Mouse (Mus musculus) neural tube, embryonic 11.5 days (tissue): Measurements from ENCODE around the gene Extl2. TPM values are rescaled to one million over a fixed set of nuclear protein-coding genes. Genes with fewer than 3 reads are reported as not detected.

Source experiments
- ATAC-seq: fragments of 200-750 bp; cut with Nextera tagmentation; 2 replicates; pipeline ENCODE4 v1.8.0; 2017; ENCODE audit warnings: moderate number of reproducible peaks, mild to moderate bottlenecking, moderate TSS enrichment, moderate library complexity; ENCODE audit not compliant: insufficient read depth, low FRiP score, low TSS enrichment
- DNase-seq: peaks from one replicate; pipeline ENCODE4 v3.0.0-alpha.2; 2015; ENCODE audit warnings: low spot score
- H3K27ac ChIP-seq: fragments of 300-500 bp; sonication (generic); 2 replicates; pipeline ENCODE4 v1.5.1; 2014; ENCODE audit warnings: low read depth, mild to moderate bottlenecking, low read length
- H3K27me3 ChIP-seq: fragments of 300-500 bp; sonication (generic); 2 replicates; pipeline ENCODE4 v1.6.1; 2014; ENCODE audit warnings: mild to moderate bottlenecking, low read length, mixed read lengths; ENCODE audit not compliant: control insufficient read depth, insufficient read depth
- H3K36me3 ChIP-seq: fragments of 300-500 bp; sonication (generic); 2 replicates; pipeline ENCODE4 v1.6.1; 2014; ENCODE audit warnings: mild to moderate bottlenecking, low read length, moderate library complexity, mixed read lengths; ENCODE audit not compliant: control insufficient read depth, insufficient read depth
- H3K4me1 ChIP-seq: fragments of 300-500 bp; sonication (generic); 2 replicates; pipeline ENCODE4 v1.6.1; 2014; ENCODE audit warnings: low read length, mixed read lengths; ENCODE audit not compliant: control insufficient read depth, insufficient read depth
- H3K4me2 ChIP-seq: fragments of 300-500 bp; sonication (generic); 2 replicates; pipeline ENCODE4 v1.6.1; 2014; ENCODE audit warnings: low read depth, mild to moderate bottlenecking, moderate library complexity
- H3K4me3 ChIP-seq: fragments of 300-500 bp; sonication (generic); 2 replicates; pipeline ENCODE4 v1.5.1; 2014; ENCODE audit warnings: low read depth, low read length
- H3K9ac ChIP-seq: fragments of 300-500 bp; sonication (generic); 2 replicates; pipeline ENCODE4 v1.6.1; 2014; ENCODE audit warnings: mild to moderate bottlenecking, low read length
- H3K9me3 ChIP-seq: fragments of 300-500 bp; sonication (generic); 2 replicates; pipeline ENCODE4 v1.6.1; 2016; ENCODE audit warnings: low read length; ENCODE audit not compliant: control insufficient read depth
- WGBS: fragments of 180-500 bp; shearing (Covaris S2); extraction: QIAGEN DNeasy Blood & Tissue Kit; methylation state at CpG from one replicate; pipeline ENCODE4 v1.1.7; 2014; 5-methylcytosine and 5-hydroxymethylcytosine counted together
- polyA plus RNA-seq: library from polyadenylated mRNA; unstranded; fragments of >200 nt; fragmentation: Nextera tagmentation; extraction: Ambion mirVana; gene quantifications from 2 replicates; pipeline ENCODE4 v1.2.1, GENCODE M21; 2014

Extl2 gene
- polyA plus RNA-seq, 1 experiment from 2014 or later = 28.9 TPM

DNA sequence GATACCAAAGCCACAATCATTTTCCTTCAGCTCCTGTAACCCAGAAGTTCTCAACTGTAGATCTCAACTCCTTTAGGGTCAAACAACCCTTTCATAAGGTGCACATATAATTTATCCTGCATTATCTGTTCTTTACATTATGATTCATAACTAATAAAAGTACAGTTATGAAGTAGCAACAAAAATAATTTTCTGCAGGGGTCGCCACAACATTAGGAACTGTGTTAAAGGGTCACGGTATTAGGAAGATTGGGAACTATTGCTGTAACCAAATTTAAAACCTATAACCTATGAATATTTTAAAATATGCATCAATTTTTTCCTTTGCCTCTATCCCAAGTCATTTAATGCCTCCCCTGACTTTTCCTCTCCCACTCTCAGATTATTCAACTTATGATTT, 38.7 kb downstream of the Extl2 start:
- DNase-seq (no peak), ATAC-seq (no peak)
- H3K9me3 ChIP-seq = no peaks in the 10 kb centered on the region
- no peaks in the 10 kb centered on the region for H3K4me1 ChIP-seq
- H3K36me3 ChIP-seq = no peaks in the 10 kb centered on the region
- 91% methylated on average over 2 of the region's 2 CpGs for WGBS
- H3K4me2 ChIP-seq = no peak overlapping the region
- H3K9ac ChIP-seq = no peak overlapping the region
- H3K27ac ChIP-seq = no peak overlapping the region
- no peak overlapping the region for H3K4me3 ChIP-seq
- H3K27me3 ChIP-seq = no peaks in the 10 kb centered on the region

GRCm38 (mm10) chr3:116047034-116047433, 39.8 kb downstream of the Extl2 start:
- ATAC-seq (no peak), DNase-seq (no peak)
- H3K27ac ChIP-seq = no peak overlapping the region
- no peak overlapping the region for H3K9ac ChIP-seq
- 70% methylated on average over 5 of the region's 5 CpGs for WGBS
- no peaks in the 10 kb centered on the region for H3K27me3 ChIP-seq
- H3K36me3 ChIP-seq = no peaks in the 10 kb centered on the region
- H3K9me3 ChIP-seq = no peaks in the 10 kb centered on the region
- H3K4me1 ChIP-seq = no peaks in the 10 kb centered on the region
- H3K4me3 ChIP-seq = no peak overlapping the region
- H3K4me2 ChIP-seq = no peak overlapping the region

DNA sequence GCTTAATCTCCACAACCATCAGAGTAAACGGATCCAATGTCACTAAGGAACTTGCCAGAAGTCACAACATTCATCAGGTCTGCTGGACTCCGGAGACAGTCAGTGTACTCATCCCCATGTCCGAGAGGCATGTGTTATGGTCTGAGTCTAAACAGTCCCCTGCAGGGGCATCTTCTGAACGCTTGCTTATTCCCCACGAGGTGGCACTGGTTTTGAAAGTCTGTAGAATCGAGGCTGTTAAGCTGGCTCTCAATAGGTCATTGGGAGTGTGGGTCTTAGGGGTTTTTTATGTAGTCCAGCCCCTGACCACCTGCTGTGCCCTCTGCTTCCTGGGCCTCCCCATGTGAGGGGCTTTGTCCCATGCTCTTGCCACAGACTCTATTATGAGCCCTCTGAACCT, 49.8 kb downstream of the Extl2 start:
- 63% methylated on average over 6 of the region's 6 CpGs for WGBS

GRCm38 (mm10) chr3:116060320-116060719, 53.1 kb downstream of the Extl2 start:
- no peak overlapping the region for H3K4me2 ChIP-seq
- no peak overlapping the region for H3K9ac ChIP-seq
- no peak overlapping the region for H3K4me3 ChIP-seq
- H3K27ac ChIP-seq = no peak overlapping the region
- no peaks in the 10 kb centered on the region for H3K27me3 ChIP-seq
- no peaks in the 10 kb centered on the region for H3K9me3 ChIP-seq
- DNase-seq = no peak
- H3K4me1 ChIP-seq = no peaks in the 10 kb centered on the region
- H3K36me3 ChIP-seq = no peaks in the 10 kb centered on the region
- 65% methylated on average over 5 of the region's 5 CpGs for WGBS
- no peak for ATAC-seq

More for the DNA sequence above, 49.8 kb downstream of the Extl2 start:
- Histone ChIP-seq H3K4me3 (no peak overlapping the region), H3K36me3 (no peaks in the 10 kb centered on the region), H3K4me2 (no peak overlapping the region), H3K9me3 (no peaks in the 10 kb centered on the region), H3K27me3 (no peaks in the 10 kb centered on the region), H3K27ac (no peak overlapping the region), H3K4me1 (no peaks in the 10 kb centered on the region), H3K9ac (no peak overlapping the region)
- DNase-seq (no peak), ATAC-seq (no peak)

DNA sequence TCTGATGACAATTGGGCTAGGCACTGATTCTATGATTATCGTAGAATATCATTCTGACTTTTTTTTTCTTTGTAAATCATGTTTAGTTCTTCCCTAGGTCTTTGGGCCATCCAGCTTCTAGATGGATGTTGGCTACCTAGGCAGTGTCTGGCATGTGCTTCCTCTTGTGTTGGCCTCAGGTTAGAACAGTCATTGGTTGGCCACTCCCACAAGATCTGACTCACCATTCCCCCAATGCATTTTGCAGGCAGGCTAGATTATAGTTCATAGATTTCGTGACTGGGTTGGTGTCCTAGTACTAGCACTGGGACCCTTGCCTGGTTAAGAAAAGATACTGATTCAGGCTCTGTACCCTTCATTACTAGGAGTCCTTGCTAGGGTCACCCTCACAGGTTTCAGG, 54.9 kb downstream of the Extl2 start:
- no peak for ATAC-seq
- Histone ChIP-seq H3K27me3 (no peaks in the 10 kb centered on the region), H3K4me1 (no peaks in the 10 kb centered on the region), H3K9me3 (no peaks in the 10 kb centered on the region), H3K4me2 (no peak overlapping the region), H3K27ac (no peak overlapping the region), H3K4me3 (no peak overlapping the region), H3K36me3 (no peaks in the 10 kb centered on the region), H3K9ac (no peak overlapping the region)
- DNase-seq = no peak
- 98% methylated on average over 2 of the region's 2 CpGs for WGBS

DNA sequence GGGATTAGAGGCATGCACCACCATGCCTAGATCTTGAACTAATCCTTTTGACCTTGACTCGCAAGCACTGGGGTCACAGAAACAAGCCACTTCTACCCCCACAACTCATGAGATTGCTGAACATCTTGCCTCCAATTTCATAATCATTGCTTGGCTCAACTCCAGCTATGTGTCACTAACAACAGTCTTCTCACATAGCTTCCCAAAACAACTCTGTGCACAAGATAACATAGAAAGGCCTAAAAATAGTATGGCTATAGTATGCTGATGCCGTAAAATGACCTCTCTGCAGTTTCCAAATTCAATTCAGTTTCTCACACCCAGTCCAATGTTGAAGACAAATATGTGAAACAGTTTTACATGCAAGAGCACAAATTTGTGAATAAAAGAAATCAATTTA, 65.3 kb downstream of the Extl2 start:
- Histone ChIP-seq H3K36me3 (no peaks in the 10 kb centered on the region), H3K4me1 (no peaks in the 10 kb centered on the region), H3K4me2 (no peak overlapping the region), H3K4me3 (no peak overlapping the region), H3K9me3 (no peaks in the 10 kb centered on the region), H3K27ac (no peak overlapping the region), H3K27me3 (no peaks in the 10 kb centered on the region), H3K9ac (no peak overlapping the region)
- DNase-seq (no peak), ATAC-seq (no peak)
- WGBS = 89% methylated on average over 2 of the region's 2 CpGs

DNA sequence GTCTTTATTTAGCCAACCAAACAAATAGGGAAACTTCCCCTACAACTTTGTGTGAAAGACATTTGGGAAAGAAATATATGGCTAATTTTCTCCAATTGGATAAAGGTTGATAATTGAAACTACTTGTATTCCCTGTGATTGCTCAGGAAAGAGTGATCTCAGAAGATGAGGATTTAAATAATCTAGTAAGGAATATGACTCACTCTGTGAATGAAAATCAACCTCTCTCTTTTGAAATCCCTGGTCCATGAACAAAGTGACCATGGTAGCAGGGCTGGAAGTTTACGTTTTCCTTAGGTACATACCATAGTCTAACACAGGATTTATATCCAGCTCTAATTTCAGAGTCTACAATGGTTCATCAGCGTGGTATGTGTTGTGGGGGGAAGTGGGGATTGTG, 69.5 kb downstream of the Extl2 start:
- WGBS = 86% methylated on average over 2 of the region's 2 CpGs
- Histone ChIP-seq H3K27me3 (no peaks in the 10 kb centered on the region), H3K4me3 (no peak overlapping the region), H3K9me3 (no peaks in the 10 kb centered on the region), H3K4me2 (no peak overlapping the region), H3K27ac (no peak overlapping the region), H3K4me1 (no peaks in the 10 kb centered on the region), H3K36me3 (no peaks in the 10 kb centered on the region), H3K9ac (no peak overlapping the region)
- no peak for ATAC-seq
- DNase-seq = no peak

DNA sequence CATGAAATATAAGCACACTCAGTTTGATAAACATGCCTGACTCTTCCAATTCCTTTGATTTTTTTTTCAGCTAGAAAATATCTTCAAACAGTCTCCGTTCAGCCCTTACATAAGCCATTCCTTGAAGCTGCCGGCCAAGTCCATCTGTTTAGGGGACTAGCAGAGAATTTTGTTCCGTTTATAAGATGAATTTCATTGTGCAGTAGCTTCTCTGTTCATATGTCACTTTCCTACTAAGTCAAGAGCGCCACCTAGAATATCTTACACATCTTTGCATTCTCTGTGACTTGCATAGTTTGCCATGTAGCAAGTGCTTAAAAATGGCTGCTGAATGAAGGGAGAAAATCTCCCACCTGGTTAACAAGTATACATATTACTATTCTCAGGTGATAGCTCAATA, 71.2 kb downstream of the Extl2 start:
- WGBS = 84% methylated on average over 4 of the region's 4 CpGs
- H3K27ac ChIP-seq = no peak overlapping the region
- no peak overlapping the region for H3K9ac ChIP-seq
- no peak overlapping the region for H3K4me2 ChIP-seq
- ATAC-seq (no peak), DNase-seq (no peak)
- H3K27me3 ChIP-seq = no peaks in the 10 kb centered on the region
- no peaks in the 10 kb centered on the region for H3K36me3 ChIP-seq
- H3K4me1 ChIP-seq = no peaks in the 10 kb centered on the region
- H3K4me3 ChIP-seq = no peak overlapping the region
- no peaks in the 10 kb centered on the region for H3K9me3 ChIP-seq
